Mouse (Mus musculus) midbrain, postnatal 0 days (tissue): ENCODE measurements around the gene Kif5a. TPM values are rescaled to one million over a fixed set of nuclear protein-coding genes. Genes with fewer than 3 reads are reported as not detected.
A peak's percentile ranks its signal among the peaks of the same experiment; 100 is the strongest.

Experiments
- ATAC-seq: fragments of 200-750 bp; cut with Nextera tagmentation; 2 replicates; pipeline ENCODE4 v1.8.0; 2017; ENCODE audit warnings: moderate number of reproducible peaks, mild to moderate bottlenecking, moderate TSS enrichment, moderate library complexity; ENCODE audit not compliant: low FRiP score
- DNase-seq: peaks from one replicate; pipeline ENCODE4 v3.0.0-alpha.2; 2015; ENCODE audit warnings: low spot score
- H3K27ac ChIP-seq: fragments of 300-500 bp; sonication (generic); 2 replicates; pipeline ENCODE4 v1.5.1; 2014; ENCODE audit warnings: low read depth, mild to moderate bottlenecking, low read length, mixed read lengths
- H3K27me3 ChIP-seq: fragments of 300-500 bp; sonication (generic); 2 replicates; pipeline ENCODE4 v1.6.1; 2014; ENCODE audit warnings: low read length, control low read depth, mixed read lengths; ENCODE audit not compliant: insufficient read depth
- H3K36me3 ChIP-seq: fragments of 300-500 bp; sonication (generic); 2 replicates; pipeline ENCODE4 v1.6.1; 2014; ENCODE audit warnings: low read length, control low read depth, mixed read lengths; ENCODE audit not compliant: insufficient read depth
- H3K4me1 ChIP-seq: fragments of 300-500 bp; sonication (generic); 2 replicates; pipeline ENCODE4 v1.6.1; 2014; ENCODE audit warnings: mild to moderate bottlenecking, control low read depth, antibody characterized with exemption, low read length, mixed read lengths; ENCODE audit not compliant: insufficient read depth
- H3K4me2 ChIP-seq: fragments of 300-500 bp; sonication (generic); 2 replicates; pipeline ENCODE4 v1.6.1; 2014; ENCODE audit warnings: low read depth, mild to moderate bottlenecking, low read length, mixed read lengths; ENCODE audit not compliant: poor library complexity, severe bottlenecking
- H3K4me3 ChIP-seq: fragments of 300-500 bp; sonication (generic); 2 replicates; pipeline ENCODE4 v1.5.1; 2014; ENCODE audit warnings: low read depth, mild to moderate bottlenecking, low read length, moderate library complexity
- H3K9ac ChIP-seq: fragments of 300-500 bp; sonication (generic); replicated peaks from 2 replicates; pipeline ENCODE4 v1.6.1; 2014; ENCODE audit warnings: mild to moderate bottlenecking, low read length, moderate library complexity, mixed read lengths; ENCODE audit not compliant: poor library complexity, severe bottlenecking
- H3K9me3 ChIP-seq: fragments of 300-500 bp; sonication (generic); 2 replicates; pipeline ENCODE4 v1.6.1; 2016; ENCODE audit warnings: low read length, control low read depth
- CTCF ChIP-seq: IDR thresholded peaks from 2 replicates; pipeline ENCODE4 v1.5.1; 2016; ENCODE audit warnings: antibody characterized with exemption, mild to moderate bottlenecking
- WGBS: fragments of 180-500 bp; shearing (Covaris S2); extraction: QIAGEN DNeasy Blood & Tissue Kit; methylation state at CpG from one replicate; pipeline ENCODE4 v1.1.7; 2014; 5-methylcytosine and 5-hydroxymethylcytosine counted together
- polyA plus RNA-seq: library from polyadenylated mRNA; unstranded; fragments of >200 nt; fragmentation: Nextera tagmentation; extraction: Ambion mirVana; gene quantifications from 2 replicates; pipeline ENCODE4 v1.2.1, GENCODE M21; 2015
- total RNA-seq: library from RNA; depleted of rRNA; stranded (reverse); fragments of >200 nt; gene quantifications from 2 replicates; pipeline ENCODE4 v1.2.3, GENCODE M21; 2014

The Kif5a gene
- total and polyA plus RNA-seq, 2 experiments from 2014 or later, result 102 to 249 TPM

- no peaks in the 10 kb centered on the region for H3K9me3 ChIP-seq
- no peak overlapping the region for H3K4me2 ChIP-seq
- peaks cover 23% of the 10 kb centered on the region for H3K36me3 ChIP-seq
- ATAC-seq (no peak), DNase-seq (no peak)
- H3K4me1 ChIP-seq, result peaks cover 5% of the 10 kb centered on the region; the same call in 1 of the 2 replicates
- H3K4me3 ChIP-seq, result no peak overlapping the region
- H3K27me3 ChIP-seq, result no peaks in the 10 kb centered on the region
- no peak for TF ChIP-seq CTCF
- 72% methylated on average over 19 of the region's 19 CpGs for WGBS
- no peak overlapping the region for H3K27ac ChIP-seq
- no peak overlapping the region for H3K9ac ChIP-seq
Observed at GRCm38 (mm10) chr10:127191191-127192056, 71.7 kb downstream of the Kif5a start.

- Histone ChIP-seq H3K9ac (no peak overlapping the region), H3K27me3 (no peaks in the 10 kb centered on the region), H3K36me3 (peaks cover 23% of the 10 kb centered on the region), H3K4me1 (peaks cover 3% of the 10 kb centered on the region; the same call in 1 of the 2 replicates), H3K9me3 (no peaks in the 10 kb centered on the region), H3K4me2 (no peak overlapping the region), H3K4me3 (no peak overlapping the region), H3K27ac (no peak overlapping the region)
- ATAC-seq (no peak), DNase-seq (no peak)
- TF ChIP-seq CTCF, result no peak
- WGBS, result 38% methylated on average over 13 of the region's 14 CpGs
Observed at GRCm38 (mm10) chr10:127190398-127191190, 72.6 kb downstream of the Kif5a start.

- WGBS, result 9% methylated on average over 34 of the region's 35 CpGs
- Histone ChIP-seq H3K27ac (peak within 1 kb of the TSS; percentile 18; the same call in 1 of the 2 replicates), H3K27me3 (no peaks in the 10 kb centered on the region), H3K4me2 (peak within 1 kb of the TSS; percentile 98), H3K9ac (peak within 1 kb of the TSS; percentile 84), H3K4me1 (peaks cover 3% of the 10 kb centered on the region; the same call in 1 of the 2 replicates), H3K9me3 (no peaks in the 10 kb centered on the region), H3K4me3 (peak within 1 kb of the TSS; percentile 66), H3K36me3 (peaks cover 23% of the 10 kb centered on the region)
- ATAC-seq (no peak), DNase-seq (no peak)
- TF ChIP-seq CTCF, result no peak
Observed at GRCm38 (mm10) chr10:127189651-127190381, 73.3 kb downstream of the Kif5a start, which contains the start of gene Arhgef25. Gene Arhgef25 (minus strand): TSS chr10:127190083.

GRCm38 (mm10) chr10:127189116-127189650, 74.0 kb downstream of the Kif5a start:
- Histone ChIP-seq H3K4me3 (peak overlapping the region; percentile 66), H3K27me3 (no peaks in the 10 kb centered on the region), H3K9me3 (no peaks in the 10 kb centered on the region), H3K4me1 (peaks cover 3% of the 10 kb centered on the region; the same call in 1 of the 2 replicates), H3K27ac (0 out of 2 replicates have a peak overlapping the region, but pooled peaks have one; percentile 18), H3K9ac (peak overlapping the region; percentile 84), H3K4me2 (peak overlapping the region; percentile 98), H3K36me3 (peaks cover 23% of the 10 kb centered on the region)
- 6% methylated on average over 26 of the region's 26 CpGs for whole genome bisulfite sequencing
- ATAC-seq, result no peak
- DNase-seq, result no peak
- no peak for TF ChIP-seq CTCF

GRCm38 (mm10) chr10:127188465-127189115, 74.6 kb downstream of the Kif5a start:
- peak overlapping the region; percentile 84 for H3K9ac ChIP-seq
- ATAC-seq, result peak; percentile 73
- no peaks in the 10 kb centered on the region for H3K9me3 ChIP-seq
- WGBS, result under 1% methylated on average over 37 of the region's 46 CpGs
- peak overlapping the region; percentile 18; the same call in 1 of the 2 replicates for H3K27ac ChIP-seq
- DNase-seq, result peak; percentile 74
- H3K4me3 ChIP-seq, result peak overlapping the region; percentile 66
- no peaks in the 10 kb centered on the region for H3K27me3 ChIP-seq
- peaks cover 3% of the 10 kb centered on the region; the same call in 1 of the 2 replicates for H3K4me1 ChIP-seq
- H3K4me2 ChIP-seq, result peak overlapping the region; percentile 98
- peaks cover 23% of the 10 kb centered on the region for H3K36me3 ChIP-seq
- TF ChIP-seq CTCF, result no peak
